Mouse (Mus musculus) kidney, postnatal 0 days (tissue): ENCODE results near the gene Fbxo41. TPM values are rescaled to one million over a fixed set of nuclear protein-coding genes. Genes with fewer than 3 reads are reported as not detected.
A peak's percentile ranks its signal among the peaks of the same experiment; 100 is the strongest.

Source experiments
- ATAC-seq: fragments of 200-750 bp; cut with Nextera tagmentation; replicated peaks from 2 replicates; pipeline ENCODE4 v1.8.0; 2017; ENCODE audit warnings: low read depth, moderate number of reproducible peaks, moderate TSS enrichment, moderate library complexity; ENCODE audit not compliant: low FRiP score
- DNase-seq: peaks from one replicate; pipeline ENCODE4 v3.0.0-alpha.2; 2016; ENCODE audit warnings: low spot score
- H3K27ac ChIP-seq: fragments of 300-500 bp; sonication (generic); 2 replicates; pipeline ENCODE4 v1.5.1; 2014; ENCODE audit warnings: mild to moderate bottlenecking
- H3K27me3 ChIP-seq: fragments of 300-500 bp; sonication (generic); 2 replicates; pipeline ENCODE4 v1.6.1; 2014; ENCODE audit warnings: low read length, mixed read lengths; ENCODE audit not compliant: insufficient read depth
- H3K36me3 ChIP-seq: fragments of 300-500 bp; sonication (generic); 2 replicates; pipeline ENCODE4 v1.6.1; 2014; ENCODE audit warnings: low read length, mixed read lengths; ENCODE audit not compliant: insufficient read depth
- H3K4me1 ChIP-seq: fragments of 300-500 bp; sonication (generic); replicated peaks from 2 replicates; pipeline ENCODE4 v1.6.1; 2014; ENCODE audit warnings: antibody characterized with exemption, low read length, mixed read lengths; ENCODE audit not compliant: insufficient read depth
- H3K4me2 ChIP-seq: fragments of 300-500 bp; sonication (generic); 2 replicates; pipeline ENCODE4 v1.6.1; 2014; ENCODE audit warnings: mild to moderate bottlenecking, low read length, moderate library complexity, mixed read lengths
- H3K4me3 ChIP-seq: fragments of 300-500 bp; sonication (generic); replicated peaks from 2 replicates; pipeline ENCODE4 v1.5.1; 2014; ENCODE audit warnings: low read depth, low read length
- H3K9ac ChIP-seq: fragments of 300-500 bp; sonication (generic); 2 replicates; pipeline ENCODE4 v1.6.1; 2014; ENCODE audit warnings: low read depth, low read length
- H3K9me3 ChIP-seq: fragments of 300-500 bp; sonication (generic); replicated peaks from 2 replicates; pipeline ENCODE4 v1.6.1; 2016; ENCODE audit warnings: low read length, inconsistent platforms, mixed read lengths
- CTCF ChIP-seq: IDR thresholded peaks from 2 replicates; pipeline ENCODE4 v1.5.1; 2016; ENCODE audit warnings: antibody characterized with exemption, low read depth, mild to moderate bottlenecking, moderate library complexity
- WGBS: fragments of 180-500 bp; shearing (Covaris S2); extraction: QIAGEN DNeasy Blood & Tissue Kit; methylation state at CpG from one replicate; pipeline ENCODE4 v1.1.7; 2014; 5-methylcytosine and 5-hydroxymethylcytosine counted together
- polyA plus RNA-seq: library from polyadenylated mRNA; unstranded; fragments of >200 nt; fragmentation: Nextera tagmentation; extraction: Ambion mirVana; gene quantifications from 2 replicates; pipeline ENCODE4 v1.2.1, GENCODE M21; 2015

Gene Fbxo41
- polyA plus RNA-seq, 1 experiment from 2014 or later = 0.04 TPM

- no peak for TF ChIP-seq CTCF
- 0 out of 2 replicates have a peak within 1 kb of the TSS, but pooled peaks have one; percentile 25 for H3K27ac ChIP-seq
- H3K4me1 ChIP-seq = 0 out of 2 replicates have a peak, but pooled peaks cover 6% of the 10 kb centered on the region
- H3K9ac ChIP-seq = peak within 1 kb of the TSS; percentile 74
- ATAC-seq (peak; percentile 89), DNase-seq (peak; percentile 84)
- no peaks in the 10 kb centered on the region for H3K36me3 ChIP-seq
- no peaks in the 10 kb centered on the region for H3K27me3 ChIP-seq
- 1% methylated on average over 39 of the region's 39 CpGs for WGBS
- H3K4me2 ChIP-seq = peak within 1 kb of the TSS; percentile 88
- no peaks in the 10 kb centered on the region for H3K9me3 ChIP-seq
- H3K4me3 ChIP-seq = peak within 1 kb of the TSS; percentile 92
These were observed 70.9 kb downstream of the Fbxo41 start, which contains the start of gene Smyd5 for GRCm38 (mm10) chr6:85431842-85432431. Smyd5 (plus strand) TSS chr6:85431989.

DNA sequence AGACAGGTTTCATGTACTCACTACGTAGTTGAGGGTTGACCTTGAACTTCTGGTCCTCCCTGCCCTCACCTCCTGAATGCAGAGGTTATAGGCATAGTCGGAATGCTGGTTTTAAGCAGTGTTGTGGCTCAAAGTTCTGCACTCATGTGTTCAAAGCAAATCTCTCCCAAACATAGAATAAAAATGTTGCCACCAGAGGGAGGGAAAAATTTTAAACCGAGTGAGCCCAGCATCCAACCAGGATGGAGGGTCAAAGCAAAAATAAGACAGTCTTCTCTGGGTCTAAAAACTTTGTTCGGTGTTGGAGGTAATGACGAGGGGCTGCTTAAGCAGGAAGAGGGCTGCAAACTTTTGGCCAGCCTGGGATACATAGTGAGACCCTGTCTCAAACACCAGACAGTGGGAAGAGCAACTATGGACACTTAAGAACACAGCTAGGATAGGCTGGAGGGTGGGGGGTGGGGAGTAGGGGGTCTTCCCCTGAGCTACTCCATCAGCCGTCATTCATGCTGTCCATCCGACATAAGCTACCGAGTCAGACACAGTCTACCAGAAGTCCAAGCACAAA, 71.4 kb downstream of the Fbxo41 start:
- Histone ChIP-seq H3K9ac (peak overlapping the region; percentile 74; the same call in 1 of the 2 replicates), H3K4me2 (peak overlapping the region; percentile 88), H3K9me3 (no peaks in the 10 kb centered on the region), H3K36me3 (no peaks in the 10 kb centered on the region), H3K27me3 (no peaks in the 10 kb centered on the region), H3K4me1 (0 out of 2 replicates have a peak, but pooled peaks cover 6% of the 10 kb centered on the region), H3K27ac (no peak overlapping the region), H3K4me3 (peak overlapping the region; percentile 92)
- ATAC-seq (peak; percentile 69), DNase-seq (no peak)
- WGBS = 39% methylated on average over 8 of the region's 8 CpGs
- TF ChIP-seq CTCF = peak; percentile 14; the same call in 1 of the 2 replicates

GRCm38 (mm10) chr6:85423836-85424379, 78.9 kb downstream of the Fbxo41 start, which contains the start of gene Noto:
Noto (plus strand) TSS chr6:85423886.
- 0 out of 2 replicates have a peak within 1 kb of the TSS, but pooled peaks have one; percentile 37 for H3K9ac ChIP-seq
- H3K27ac ChIP-seq = no peak within 1 kb of the TSS
- no peak; the same call in 1 of the 2 replicates for ATAC-seq
- H3K27me3 ChIP-seq = no peaks in the 10 kb centered on the region
- H3K4me3 ChIP-seq = no peak within 1 kb of the TSS
- DNase-seq = no peak
- no peaks in the 10 kb centered on the region for H3K36me3 ChIP-seq
- H3K9me3 ChIP-seq = no peaks in the 10 kb centered on the region
- no peak for TF ChIP-seq CTCF
- H3K4me2 ChIP-seq = peak within 1 kb of the TSS; percentile 35
- WGBS = 13% methylated on average over 28 of the region's 28 CpGs
- no peaks in the 10 kb centered on the region for H3K4me1 ChIP-seq

Other genes with a start within 250 kb of the Fbxo41 start
- gene Sfxn5, start 169.6 kb downstream of the Fbxo41 start, polyA plus RNA-seq = 12.9 and 15.7 TPM in 2 replicates
- 21.0 and 21.2 TPM in 2 replicates for gene Rab11fip5, start 128.4 kb downstream of the Fbxo41 start, polyA plus RNA-seq
- gene Noto, start 79.1 kb downstream of the Fbxo41 start, polyA plus RNA-seq = not detected in 2 replicates
- 34.6 and 38.7 TPM in 2 replicates for gene Smyd5, start 71.0 kb downstream of the Fbxo41 start, polyA plus RNA-seq
- 358 and 392 TPM in 2 replicates for gene Cct7, start 51.5 kb downstream of the Fbxo41 start, polyA plus RNA-seq
- gene Pradc1, start 51.0 kb downstream of the Fbxo41 start, polyA plus RNA-seq = 37.3 and 40.2 TPM in 2 replicates
- not detected in 2 replicates for gene Egr4, start 10.6 kb upstream of the Fbxo41 start, polyA plus RNA-seq
- gene Alms1, start 84.5 kb upstream of the Fbxo41 start, polyA plus RNA-seq = 1.6 and 2.0 TPM in 2 replicates
- 0.13 TPM in 1 of 2 replicates, not detected in the other for gene Nat8f7, start 210.2 kb upstream of the Fbxo41 start, polyA plus RNA-seq